Comparison of ENCODE assay signal across 9 mouse cellular contexts in genomic region chr15:31569325-31570022, GRCm38 (mm10). TPM values are rescaled to one million over a fixed set of nuclear protein-coding genes. Genes with fewer than 3 reads are reported as not detected.
DNase-seq lines count a peak whose midpoint lies in the region; ATAC-seq lines count a peak whose summit lies in the region.
"Had no signal": no experiment of that assay in that cellular context is flagged by ENCODE, and none has a peak within 500 bp of the region (broad histone marks: within the 10 kb centered on the region; RNA-seq: fewer than 3 reads in every experiment).

No protein-coding gene starts in this region.

- DNase-seq in heart, adult 9 months (ENCODE audit: low spot score in 2 of 2) = no peak
- peak; percentile 68 for DNase-seq in adrenal gland, postnatal 25 days
- DNase-seq in kidney, postnatal 10 days = peak; percentile 86
- DNase-seq in retina, postnatal 1 day = no peak
- no peak for DNase-seq in Muller cell, postnatal 12 days (ENCODE audit: inconsistent ontology term)

- 45% methylated on average over 9 of the region's 9 CpGs for WGBS in heart, embryonic 16.5 days
- 45% methylated on average over 9 of the region's 9 CpGs for WGBS in stomach, embryonic 16.5 days

- no peaks in the 10 kb centered on the region for H3K36me3 ChIP-seq in heart, embryonic 16.5 days (ENCODE audit: control insufficient read depth, insufficient read depth)
- H3K36me3 ChIP-seq in stomach, embryonic 16.5 days (ENCODE audit: control insufficient read depth, insufficient read depth, low read length) = no peaks in the 10 kb centered on the region
- H3K36me3 ChIP-seq: limb, embryonic 13.5 days had no signal

- no peak overlapping the region for H3K4me3 ChIP-seq in heart, embryonic 16.5 days (ENCODE audit: low read length)
- H3K4me3 ChIP-seq in stomach, embryonic 16.5 days (replicated peaks; ENCODE audit: low read length) = no peak overlapping the region
- H3K4me3 ChIP-seq: limb, embryonic 13.5 days had no signal

- no peak; the same call in 1 of the 2 replicates for ATAC-seq in heart, embryonic 16.5 days (replicated peaks; ENCODE audit: extremely low read depth, insufficient read depth, low FRiP score)
- ATAC-seq in stomach, embryonic 16.5 days (ENCODE audit: insufficient read depth, low FRiP score) = peak; percentile 88
- ATAC-seq in megakaryocyte, adult 5-6 weeks (ENCODE audit: poor library complexity, severe bottlenecking) = no peak

- peak overlapping the region; percentile 47; the same call in 1 of the 2 replicates for H3K4me2 ChIP-seq in heart, embryonic 16.5 days (ENCODE audit: low read depth, low read length)
- peak overlapping the region; percentile 41 for H3K4me2 ChIP-seq in stomach, embryonic 16.5 days (ENCODE audit: low read depth, low read length)

- no peaks in the 10 kb centered on the region for H3K9me3 ChIP-seq in heart, embryonic 16.5 days (replicated peaks; ENCODE audit: control insufficient read depth, low read length)
- no peaks in the 10 kb centered on the region for H3K9me3 ChIP-seq in stomach, embryonic 16.5 days (replicated peaks; ENCODE audit: control insufficient read depth, low read length)
- H3K9me3 ChIP-seq: limb, embryonic 13.5 days had no signal

- peaks cover 16% of the 10 kb centered on the region for H3K4me1 ChIP-seq in heart, embryonic 16.5 days (ENCODE audit: control insufficient read depth, insufficient read depth, low read length)
- H3K4me1 ChIP-seq in stomach, embryonic 16.5 days (ENCODE audit: control insufficient read depth, insufficient read depth, low read length) = peaks cover 19% of the 10 kb centered on the region

- H3K27ac ChIP-seq in heart, embryonic 16.5 days (ENCODE audit: low read length) = no peak overlapping the region
- peak overlapping the region; percentile 90 for H3K27ac ChIP-seq in stomach, embryonic 16.5 days (ENCODE audit: low read length)
- H3K27ac ChIP-seq: limb, embryonic 13.5 days had no signal

- no peak overlapping the region for H3K9ac ChIP-seq in heart, embryonic 16.5 days (ENCODE audit: low read length)
- H3K9ac ChIP-seq in stomach, embryonic 16.5 days (ENCODE audit: low read length) = peak overlapping the region; percentile 39; the same call in 1 of the 2 replicates

- no peaks in the 10 kb centered on the region for H3K27me3 ChIP-seq in heart, embryonic 16.5 days (ENCODE audit: control insufficient read depth, insufficient read depth, low read length)
- H3K27me3 ChIP-seq in stomach, embryonic 16.5 days (ENCODE audit: control insufficient read depth, insufficient read depth, low read length) = no peaks in the 10 kb centered on the region
- H3K27me3 ChIP-seq: limb, embryonic 13.5 days had no signal

RNA-seq across cellular contexts. Expression of gene Cmbl, which starts 4.3 kb away (rescaled TPM):
- polyA plus RNA-seq in heart, embryonic 16.5 days (2015; fragmentation: Nextera tagmentation; extraction: Ambion mirVana) = 10.9 and 12.2 TPM in 2 replicates
- 180 and 181 TPM in 2 replicates for total RNA-seq in adrenal gland, postnatal 25 days (2021)
- polyA plus RNA-seq in stomach, embryonic 16.5 days (2015; fragmentation: Nextera tagmentation; extraction: Ambion mirVana) = 21.7 and 24.3 TPM in 2 replicates
- 0.46 TPM in 1 of 2 replicates, not detected in the other for total RNA-seq in megakaryocyte, adult 5-6 weeks (2015)
- total RNA-seq in megakaryocyte, adult 5-6 weeks (2017) = 0.48 TPM in 1 of 2 replicates, not detected in the other

RNA-seq across cellular contexts. Expression of gene Cct5, which starts 32.1 kb away (rescaled TPM):
- 359 and 373 TPM in 2 replicates for polyA plus RNA-seq in heart, embryonic 16.5 days (2015; fragmentation: Nextera tagmentation; extraction: Ambion mirVana)
- total RNA-seq in adrenal gland, postnatal 25 days (2021) = 301 and 333 TPM in 2 replicates
- 455 and 460 TPM in 2 replicates for polyA plus RNA-seq in stomach, embryonic 16.5 days (2015; fragmentation: Nextera tagmentation; extraction: Ambion mirVana)
- total RNA-seq in megakaryocyte, adult 5-6 weeks (2015) = 274 and 308 TPM in 2 replicates
- 263 and 265 TPM in 2 replicates for total RNA-seq in megakaryocyte, adult 5-6 weeks (2017)

RNA-seq across cellular contexts. Expression of gene Fam173b, which starts 32.2 kb away (rescaled TPM):
- 14.4 and 14.8 TPM in 2 replicates for polyA plus RNA-seq in heart, embryonic 16.5 days (2015; fragmentation: Nextera tagmentation; extraction: Ambion mirVana)
- 24.7 and 29.0 TPM in 2 replicates for total RNA-seq in adrenal gland, postnatal 25 days (2021)
- 13.2 and 13.6 TPM in 2 replicates for polyA plus RNA-seq in stomach, embryonic 16.5 days (2015; fragmentation: Nextera tagmentation; extraction: Ambion mirVana)
- total RNA-seq in megakaryocyte, adult 5-6 weeks (2015) = 7.0 and 10.5 TPM in 2 replicates
- 5.6 and 8.0 TPM in 2 replicates for total RNA-seq in megakaryocyte, adult 5-6 weeks (2017)

RNA-seq across cellular contexts. Expression of gene March6, which starts 38.6 kb away (rescaled TPM):
- 29.0 and 31.3 TPM in 2 replicates for polyA plus RNA-seq in heart, embryonic 16.5 days (2015; fragmentation: Nextera tagmentation; extraction: Ambion mirVana)
- 142 and 154 TPM in 2 replicates for total RNA-seq in adrenal gland, postnatal 25 days (2021)
- polyA plus RNA-seq in stomach, embryonic 16.5 days (2015; fragmentation: Nextera tagmentation; extraction: Ambion mirVana) = 30.1 and 30.2 TPM in 2 replicates
- total RNA-seq in megakaryocyte, adult 5-6 weeks (2015) = 35.7 and 38.4 TPM in 2 replicates
- total RNA-seq in megakaryocyte, adult 5-6 weeks (2017) = 31.1 and 34.2 TPM in 2 replicates

Comparison
In these comparisons a context has a peak if more than half of its experiments do, and no peak if none do; other contexts are left out.
1. DNase-seq: peak in adrenal gland, postnatal 25 days (single experiment) and kidney, postnatal 10 days (single experiment); none in heart, adult 9 months (0 of 2), retina, postnatal 1 day (single experiment) and Muller cell, postnatal 12 days (single experiment).
2. RNA of gene Cmbl, which starts 4.3 kb away (total RNA-seq): 180 to 181 TPM in adrenal gland, postnatal 25 days; 0.46 to 0.48 TPM in megakaryocyte, adult 5-6 weeks; every median in the first group is over 100 times any median in the second.